In genomic region chr1:86703965-86704326, GRCm38 (mm10) we compare ENCODE assay signal across 8 mouse cellular contexts. TPM values are rescaled to one million over a fixed set of nuclear protein-coding genes. Genes with fewer than 3 reads are reported as not detected.
DNase-seq lines count a peak whose midpoint lies in the region; ATAC-seq and TF ChIP-seq lines count a peak whose summit lies in the region.

No protein-coding gene starts in this region.

- H3K27me3 ChIP-seq in lung, postnatal 0 days (replicated peaks; ENCODE audit: insufficient read depth, low read length), result no peaks in the 10 kb centered on the region
- no peaks in the 10 kb centered on the region for H3K27me3 ChIP-seq in embryonic facial prominence, embryonic 13.5 days
- no peaks in the 10 kb centered on the region for H3K27me3 ChIP-seq in myocyte (ENCODE audit: control insufficient read depth, insufficient read depth, insufficient read length)

- TF ChIP-seq EP300 in lung, postnatal 0 days (IDR thresholded peaks at IDR 0.05), result no peak

- WGBS in lung, postnatal 0 days, result under 1% methylated on average over 27 of the region's 27 CpGs
- under 1% methylated on average over 27 of the region's 27 CpGs for WGBS in embryonic facial prominence, embryonic 13.5 days
- WGBS in large intestine, adult 2 months, result 1% methylated on average over 27 of the region's 27 CpGs

- peak overlapping the region; percentile 92 for H3K27ac ChIP-seq in lung, postnatal 0 days (ENCODE audit: low read length)
- H3K27ac ChIP-seq in embryonic facial prominence, embryonic 13.5 days, result peak overlapping the region; percentile 86

- H3K79me2 ChIP-seq in myocyte (ENCODE audit: control insufficient read depth, insufficient read depth), result peaks cover 14% of the 10 kb centered on the region

- no peaks in the 10 kb centered on the region for H3K36me3 ChIP-seq in lung, postnatal 0 days (ENCODE audit: insufficient read depth, low read length)
- H3K36me3 ChIP-seq in embryonic facial prominence, embryonic 13.5 days, result no peaks in the 10 kb centered on the region
- H3K36me3 ChIP-seq in myocyte (ENCODE audit: control insufficient read depth, insufficient read depth), result no peaks in the 10 kb centered on the region

- ATAC-seq in lung, postnatal 0 days, result no peak
- ATAC-seq in embryonic facial prominence, embryonic 13.5 days (ENCODE audit: insufficient number of reproducible peaks, insufficient read depth, low FRiP score, low TSS enrichment, low read depth), result no peak; the same call in none of the 2 replicates

- DNase-seq in lung, postnatal 0 days (ENCODE audit: low spot score), result no peak
- no peak for DNase-seq in lung, postnatal 25 days (ENCODE audit: low spot score)
- DNase-seq in large intestine, adult 2 months (ENCODE audit: low read depth, low spot score), result peak; percentile 10
- no peak for DNase-seq in right cerebral cortex, postnatal 4 days
- DNase-seq in layer of hippocampus, adult 11-12 months (ENCODE audit: low spot score), result no peak
- DNase-seq in urinary bladder, adult 18-20 months (ENCODE audit: low spot score in 2 of 2), result no peak

- no peak for TF ChIP-seq CTCF in lung, postnatal 0 days (IDR thresholded peaks at IDR 0.05)

- H3K4me2 ChIP-seq in lung, postnatal 0 days (replicated peaks; ENCODE audit: low read depth, low read length), result peak overlapping the region; percentile 69
- H3K4me2 ChIP-seq in embryonic facial prominence, embryonic 13.5 days, result peak overlapping the region; percentile 86
- H3K4me2 ChIP-seq in myocyte (ENCODE audit: low read depth), result peak overlapping the region; percentile 86

- no peak for TF ChIP-seq POLR2A in myocyte (IDR thresholded peaks at IDR 0.05; ENCODE audit: insufficient read length, low read depth)

- H3K9ac ChIP-seq in lung, postnatal 0 days (replicated peaks; ENCODE audit: low read depth), result peak overlapping the region; percentile 92
- H3K9ac ChIP-seq in embryonic facial prominence, embryonic 13.5 days, result peak overlapping the region; percentile 96

- H3K9me3 ChIP-seq in lung, postnatal 0 days (ENCODE audit: low read length), result no peaks in the 10 kb centered on the region
- no peaks in the 10 kb centered on the region for H3K9me3 ChIP-seq in embryonic facial prominence, embryonic 13.5 days

- peaks cover 4% of the 10 kb centered on the region; the same call in 1 of the 2 replicates for H3K4me1 ChIP-seq in lung, postnatal 0 days (ENCODE audit: insufficient read depth, low read depth, low read length)
- H3K4me1 ChIP-seq in embryonic facial prominence, embryonic 13.5 days, result peaks cover 12% of the 10 kb centered on the region

- peak overlapping the region; percentile 92 for H3K4me3 ChIP-seq in lung, postnatal 0 days (ENCODE audit: low read depth, low read length)
- H3K4me3 ChIP-seq in embryonic facial prominence, embryonic 13.5 days, result peak overlapping the region; percentile 97
- H3K4me3 ChIP-seq in myocyte, result peak overlapping the region; percentile 62

- peak overlapping the region; percentile 81 for H3ac ChIP-seq in myocyte (ENCODE audit: control insufficient read depth, insufficient read length)

TF ChIP-seq in myocyte, 11 proteins besides CTCF, POLR2A, EP300 and RAD21:
- TF ChIP-seq TCF12 (IDR thresholded peaks at IDR 0.05; ENCODE audit: insufficient read depth, poor library complexity, severe bottlenecking), result no peak
- no peak for TF ChIP-seq CEBPB (IDR thresholded peaks at IDR 0.05; ENCODE audit: insufficient read depth, poor library complexity, severe bottlenecking)
- TF ChIP-seq E2F4 (IDR thresholded peaks at IDR 0.05; ENCODE audit: insufficient read depth), result no peak
- TF ChIP-seq POLR2AphosphoS2 (IDR thresholded peaks at IDR 0.05; ENCODE audit: insufficient read length, low read depth), result no peak
- no peak for TF ChIP-seq USF1 (IDR thresholded peaks at IDR 0.05; ENCODE audit: low read depth)
- no peak for TF ChIP-seq SRF (IDR thresholded peaks at IDR 0.05; ENCODE audit: control insufficient read depth, insufficient read length, low read depth)
- no peak for TF ChIP-seq MYOG (IDR thresholded peaks at IDR 0.05; ENCODE audit: control insufficient read depth in 1 of 3, insufficient read depth in 1 of 3, insufficient read length in 2 of 3, low read depth in 2 of 3)
- no peak for TF ChIP-seq REST (IDR thresholded peaks at IDR 0.05; ENCODE audit: insufficient read depth, insufficient read length)
- no peak for TF ChIP-seq TCF3 (IDR thresholded peaks at IDR 0.05; ENCODE audit: insufficient read length, low read depth)
- no peak for TF ChIP-seq MYOD1 (IDR thresholded peaks at IDR 0.05; ENCODE audit: control insufficient read depth in 1 of 3, insufficient read length in 2 of 3, low read depth in 2 of 3)
- no peak for TF ChIP-seq MAX (IDR thresholded peaks at IDR 0.05; ENCODE audit: low read depth)

RNA-seq across cellular contexts. Expression of gene Dis3l2, which starts 0.3 kb away (rescaled TPM):
- 13.5 and 14.1 TPM in 2 replicates for polyA plus RNA-seq in lung, postnatal 0 days (2015; fragmentation: Nextera tagmentation; extraction: Ambion mirVana)
- polyA plus RNA-seq in embryonic facial prominence, embryonic 13.5 days (2015; fragmentation: Nextera tagmentation; extraction: Ambion mirVana), result 28.1 and 30.9 TPM in 2 replicates
- 9.0 and 11.0 TPM in 2 replicates for polyA plus RNA-seq in large intestine, adult 2 months (2012; rRNA removed)
- polyA plus RNA-seq in myocyte (2012; fragmentation: generic; extraction: Trizol), result 13.7 TPM

RNA-seq across cellular contexts. Expression of gene Nppc, which starts 33.6 kb away (rescaled TPM):
- 4.0 and 4.6 TPM in 2 replicates for polyA plus RNA-seq in lung, postnatal 0 days (2015; fragmentation: Nextera tagmentation; extraction: Ambion mirVana)
- polyA plus RNA-seq in embryonic facial prominence, embryonic 13.5 days (2015; fragmentation: Nextera tagmentation; extraction: Ambion mirVana), result 1.6 and 3.2 TPM in 2 replicates
- 0.36 TPM in 1 of 2 replicates, not detected in the other for polyA plus RNA-seq in large intestine, adult 2 months (2012; rRNA removed)
- polyA plus RNA-seq in myocyte (2012; fragmentation: generic; extraction: Trizol), result 0.14 TPM
